Mouse (Mus musculus) lung, postnatal 14 days (tissue): ENCODE measurements at regions not wholly inside any gene's neighbourhood (a gene's known extent, or its start where the extent isn't known, plus 50 kb on each side); places are given as distances from the start of the nearest gene placed in this dataset.

Experiments
- DNase-seq: peaks from one replicate; pipeline ENCODE4 v3.0.0; 2021

GRCm38 (mm10) chr3:149993199-149993598 is 1002.8 kb upstream of the Adgrl2 start:
- no peak for DNase-seq

- DNase-seq: no peak
Observed at GRCm38 (mm10) chr3:149987801-149988200, 997.4 kb upstream of the Adgrl2 start.

- DNase-seq: no peak
Observed at GRCm38 (mm10) chr3:149956993-149957392, 966.6 kb upstream of the Adgrl2 start.

- DNase-seq: no peak
Observed at GRCm38 (mm10) chr3:149936197-149936596, 945.8 kb upstream of the Adgrl2 start.

GRCm38 (mm10) chr3:149934832-149935231 is 944.5 kb upstream of the Adgrl2 start:
- DNase-seq: no peak

GRCm38 (mm10) chr3:149928456-149929360 is 938.4 kb upstream of the Adgrl2 start:
- DNase-seq: no peak

GRCm38 (mm10) chr3:149920206-149920605 is 929.9 kb upstream of the Adgrl2 start:
- no peak for DNase-seq

- DNase-seq: no peak
Observed at GRCm38 (mm10) chr3:149918201-149918600, 927.8 kb upstream of the Adgrl2 start.

DNA sequence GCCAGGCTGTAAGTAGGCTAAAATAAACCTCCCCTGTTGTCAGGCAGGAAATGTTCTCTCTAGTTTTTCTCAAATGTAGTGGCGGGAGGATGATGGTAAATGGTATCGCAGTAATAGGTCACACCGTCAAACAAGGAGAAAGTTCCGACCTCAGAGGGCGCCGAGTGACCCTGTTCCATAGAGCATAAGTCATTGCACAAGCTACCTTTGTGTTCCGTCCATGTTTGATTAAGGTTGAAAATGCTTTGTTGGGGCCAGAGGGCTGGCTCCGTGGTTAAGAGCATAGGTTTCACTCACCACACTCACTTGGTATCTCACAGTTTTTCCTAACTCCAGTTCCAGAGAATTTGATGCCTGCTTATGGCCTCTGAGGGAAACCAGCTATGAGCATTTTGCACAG is 920.4 kb upstream of the Adgrl2 start:
- no peak for DNase-seq

DNA sequence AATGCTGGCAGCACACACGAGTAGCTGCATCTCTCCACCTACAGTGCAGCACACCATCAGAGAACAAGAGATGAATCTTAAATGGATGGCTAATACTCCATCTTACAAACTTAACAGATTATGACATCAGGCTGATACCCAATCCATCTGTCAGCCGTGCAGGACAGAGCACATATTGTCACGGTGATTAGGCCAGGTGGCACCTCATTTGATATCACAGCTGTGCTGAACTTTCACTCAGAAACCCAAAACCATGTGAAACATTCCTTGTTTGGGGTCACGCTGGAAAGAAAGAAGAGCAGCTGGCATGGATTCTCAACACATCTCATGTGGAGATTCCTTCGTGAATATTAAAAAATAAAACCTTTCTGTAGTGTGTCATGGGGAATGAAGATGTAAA is 911.4 kb upstream of the Adgrl2 start:
- peak; percentile 4 for DNase-seq

DNA sequence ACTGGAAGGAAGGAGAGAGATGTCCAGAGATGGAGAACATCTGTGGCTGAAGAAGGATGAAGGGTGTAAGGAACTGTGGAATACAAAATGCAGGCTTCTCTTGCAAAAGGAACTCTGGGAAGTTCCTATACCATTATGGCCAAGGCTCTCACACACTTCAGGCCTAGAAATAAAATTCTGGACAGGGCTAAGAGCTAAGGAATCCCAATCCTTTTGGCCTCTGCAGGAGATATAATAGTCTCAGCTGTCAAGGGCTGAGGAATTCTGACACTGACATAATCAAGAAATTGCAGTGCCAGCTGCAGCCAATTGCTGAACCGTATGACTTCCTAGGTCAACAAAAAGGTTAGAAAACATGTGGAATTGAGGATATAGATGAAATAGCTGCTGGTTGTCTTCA is 886.2 kb upstream of the Adgrl2 start:
- peak; percentile 1 for DNase-seq

GRCm38 (mm10) chr3:149865945-149866344 is 875.6 kb upstream of the Adgrl2 start:
- DNase-seq: no peak

DNA sequence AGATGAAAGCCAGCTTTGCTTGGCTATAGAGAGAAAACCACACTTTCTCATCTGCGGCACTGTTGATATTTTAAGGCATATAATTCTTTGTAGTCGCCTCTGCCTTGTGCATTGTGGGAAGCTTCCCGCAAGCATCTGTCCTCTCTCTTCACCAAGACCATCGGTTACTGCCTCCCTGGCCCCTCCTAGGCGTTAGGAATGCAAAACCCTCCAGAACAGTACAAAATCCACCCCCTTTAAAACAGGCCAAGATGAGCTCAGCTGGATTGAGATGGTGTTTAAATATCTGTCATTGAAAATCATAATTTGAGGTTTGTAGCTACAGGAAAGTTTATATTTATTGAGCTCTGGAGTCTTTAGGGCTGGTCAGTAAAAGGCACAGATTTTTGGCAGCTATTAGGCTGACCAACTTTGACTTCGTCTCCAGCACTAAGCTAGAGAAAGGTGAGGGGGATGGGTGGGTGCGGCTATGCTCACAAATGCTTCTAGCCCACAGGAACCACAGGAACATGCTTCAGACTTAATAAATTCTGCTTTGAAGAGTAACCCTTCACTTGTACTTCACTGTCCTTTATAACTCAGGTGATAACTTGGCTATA is 856.7 kb upstream of the Adgrl2 start:
- no peak for DNase-seq

- DNase-seq: no peak
Observed at GRCm38 (mm10) chr3:149845826-149846486, 855.6 kb upstream of the Adgrl2 start.

- DNase-seq: no peak
Observed at GRCm38 (mm10) chr3:149845083-149845825, 854.9 kb upstream of the Adgrl2 start.

- no peak for DNase-seq
Observed at GRCm38 (mm10) chr3:149837921-149838320, 847.6 kb upstream of the Adgrl2 start.

- no peak for DNase-seq
Observed at GRCm38 (mm10) chr3:149836467-149837233, 846.3 kb upstream of the Adgrl2 start.

DNA sequence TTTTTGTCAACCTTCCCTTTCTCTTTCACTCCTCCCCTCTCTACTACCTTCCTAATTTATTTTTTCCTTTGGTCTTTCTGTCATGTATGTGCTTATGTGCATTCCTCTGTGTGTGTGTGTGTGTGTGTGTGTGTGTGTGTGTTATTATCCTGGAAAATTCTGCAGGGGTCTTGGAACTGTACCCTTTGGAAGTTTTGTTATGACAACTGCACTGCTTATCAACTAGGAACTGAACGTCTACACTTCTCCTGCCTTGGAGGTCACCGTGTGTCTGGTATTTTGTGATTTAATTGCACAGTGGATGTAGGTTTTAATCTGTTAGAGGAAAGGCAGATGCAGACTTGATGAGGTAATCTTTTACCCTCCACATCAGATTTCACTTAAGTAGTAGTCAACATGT is 836.8 kb upstream of the Adgrl2 start:
- no peak for DNase-seq

DNA sequence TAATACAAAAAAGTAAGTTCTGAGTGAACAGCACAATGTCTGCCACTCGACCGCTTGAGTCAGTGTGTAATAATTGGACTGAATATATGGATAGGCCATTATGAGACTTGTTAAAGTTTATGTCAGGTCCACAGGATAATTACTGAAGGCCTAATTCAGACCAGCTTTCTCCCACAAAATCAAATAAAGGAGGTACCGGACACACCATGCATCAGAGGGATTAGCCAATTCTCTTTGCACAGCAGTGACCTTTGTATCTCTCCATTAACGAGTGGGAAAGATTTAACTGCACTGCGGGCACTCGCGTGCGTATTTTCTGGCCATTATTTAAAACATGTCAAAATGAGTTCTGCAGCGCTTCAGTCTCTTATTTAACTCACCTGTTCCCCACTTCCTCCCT is 836.4 kb upstream of the Adgrl2 start:
- DNase-seq: no peak

- no peak for DNase-seq
Observed at GRCm38 (mm10) chr3:149820670-149821069, 830.3 kb upstream of the Adgrl2 start.

DNA sequence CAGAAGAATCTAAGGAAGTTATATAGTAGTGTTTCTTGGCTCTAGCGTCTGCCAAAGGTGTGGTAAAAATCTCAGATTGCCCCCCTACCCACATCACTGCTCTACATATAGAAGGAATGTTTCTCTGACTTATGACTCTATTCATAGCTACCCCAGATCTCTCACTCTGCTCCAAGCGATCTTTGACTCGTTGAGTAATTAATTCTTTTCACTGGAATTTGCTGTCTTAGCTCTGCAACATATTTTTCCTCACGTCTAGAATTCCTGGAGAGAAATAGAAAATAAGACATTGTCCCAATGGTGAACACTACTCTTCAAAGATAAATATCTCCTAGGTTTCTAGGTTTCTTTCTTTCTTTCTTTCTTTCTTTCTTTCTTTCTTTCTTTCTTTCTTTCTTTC is 829.5 kb upstream of the Adgrl2 start:
- no peak for DNase-seq

GRCm38 (mm10) chr3:149819081-149819480 is 828.7 kb upstream of the Adgrl2 start:
- no peak for DNase-seq
